Mouse (Mus musculus) heart, postnatal 0 days (tissue): Measurements from ENCODE around the gene Egfr. TPM values are rescaled to one million over a fixed set of nuclear protein-coding genes. Genes with fewer than 3 reads are reported as not detected.

Experiments used
- ATAC-seq: fragments of 200-750 bp; cut with Nextera tagmentation; 2 replicates; pipeline ENCODE4 v1.8.0; 2017; ENCODE audit warnings: low read depth, moderate number of reproducible peaks, moderate library complexity; ENCODE audit not compliant: insufficient read depth
- DNase-seq: peaks from one replicate; pipeline ENCODE4 v3.0.0-alpha.2; 2016; ENCODE audit warnings: low spot score
- H3K27ac ChIP-seq: fragments of 300-500 bp; sonication (generic); 2 replicates; pipeline ENCODE4 v1.5.1; 2014; ENCODE audit warnings: low read depth, mild to moderate bottlenecking
- H3K27me3 ChIP-seq: fragments of 300-500 bp; sonication (generic); 2 replicates; pipeline ENCODE4 v1.6.1; 2014; ENCODE audit warnings: low read length, mixed read lengths; ENCODE audit not compliant: control insufficient read depth, insufficient read depth
- H3K36me3 ChIP-seq: fragments of 300-500 bp; sonication (generic); replicated peaks from 2 replicates; pipeline ENCODE4 v1.6.1; 2014; ENCODE audit warnings: low read length, mixed read lengths; ENCODE audit not compliant: control insufficient read depth, insufficient read depth
- H3K4me1 ChIP-seq: fragments of 300-500 bp; sonication (generic); 2 replicates; pipeline ENCODE4 v1.6.1; 2014; ENCODE audit warnings: antibody characterized with exemption; ENCODE audit not compliant: control insufficient read depth, insufficient read depth
- H3K4me2 ChIP-seq: fragments of 300-500 bp; sonication (generic); 2 replicates; pipeline ENCODE4 v1.6.1; 2014; ENCODE audit warnings: low read depth, mild to moderate bottlenecking, low read length, moderate library complexity
- H3K4me3 ChIP-seq: fragments of 300-500 bp; sonication (generic); 2 replicates; pipeline ENCODE4 v1.5.1; 2014; ENCODE audit warnings: low read depth, low read length
- H3K9ac ChIP-seq: fragments of 300-500 bp; sonication (generic); replicated peaks from 2 replicates; pipeline ENCODE4 v1.6.1; 2014; ENCODE audit warnings: low read depth, low read length, mixed read lengths
- H3K9me3 ChIP-seq: fragments of 300-500 bp; sonication (generic); replicated peaks from 2 replicates; pipeline ENCODE4 v1.6.1; 2016; ENCODE audit warnings: low read length; ENCODE audit not compliant: control insufficient read depth
- CTCF ChIP-seq: IDR thresholded peaks from 2 replicates; pipeline ENCODE4 v1.5.1; 2016; ENCODE audit warnings: antibody characterized with exemption, control low read depth, low read depth
- EP300 ChIP-seq: IDR thresholded peaks from 2 replicates; pipeline ENCODE4 v1.6.1; 2016; ENCODE audit warnings: antibody characterized with exemption, low read depth
- WGBS: fragments of 180-500 bp; shearing (Covaris S2); extraction: QIAGEN DNeasy Blood & Tissue Kit; methylation state at CpG from one replicate; pipeline ENCODE4 v1.1.7; 2014; 5-methylcytosine and 5-hydroxymethylcytosine counted together
- polyA plus RNA-seq: library from polyadenylated mRNA; unstranded; fragments of >200 nt; fragmentation: Nextera tagmentation; extraction: Ambion mirVana; gene quantifications from 2 replicates; pipeline ENCODE4 v1.2.1, GENCODE M21; 2015
- total RNA-seq: library from RNA; depleted of rRNA; stranded (reverse); fragments of >200 nt; gene quantifications from 2 replicates; pipeline ENCODE4 v1.2.3, GENCODE M21; 2014; ENCODE audit warnings: low replicate concordance

Gene Egfr
- total and polyA plus RNA-seq, 2 experiments from 2014 or later = 1.2 to 2.5 TPM

DNA sequence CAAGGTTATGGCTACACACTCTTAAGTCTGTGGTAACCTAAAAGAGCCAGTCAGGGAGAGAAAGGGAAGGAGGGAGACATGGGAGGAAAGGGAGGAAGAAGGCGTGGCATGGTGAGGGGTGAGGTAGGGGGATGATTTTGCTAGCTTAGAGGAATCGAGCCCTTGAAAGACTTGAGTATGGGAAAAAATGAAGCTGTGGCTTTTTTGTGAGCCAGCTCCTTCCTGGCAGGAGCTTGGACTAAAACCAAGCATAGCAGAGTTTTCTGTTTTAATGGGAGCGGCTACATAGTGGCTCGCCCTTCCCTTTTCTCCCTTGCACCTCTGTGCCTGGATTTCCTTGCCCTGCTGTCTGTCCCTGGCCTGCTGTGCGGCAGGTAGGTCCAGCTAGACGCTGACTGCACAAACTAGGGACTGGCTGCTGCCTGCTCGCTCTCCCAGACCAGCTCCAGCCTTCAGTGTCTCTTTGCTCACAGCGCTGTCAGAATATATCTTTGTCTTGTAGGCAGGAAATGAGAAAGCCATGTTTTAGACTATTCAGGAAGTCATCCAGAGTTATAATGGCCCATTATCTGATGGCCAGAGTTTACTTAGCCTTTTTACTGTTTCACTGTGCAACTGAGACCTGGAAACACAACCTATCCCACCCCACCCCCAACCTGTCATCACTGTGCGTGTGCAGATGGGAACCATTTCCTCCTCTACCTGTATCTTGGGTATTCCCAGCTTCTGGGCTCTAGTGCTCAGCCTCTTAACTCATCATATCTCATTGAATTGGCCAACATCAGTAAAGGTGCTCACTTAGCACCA, 57.4 kb downstream of the Egfr start:
- Histone ChIP-seq H3K36me3 (no peaks in the 10 kb centered on the region), H3K27ac (peak overlapping the region; percentile 59; the same call in 1 of the 2 replicates), H3K27me3 (0 out of 2 replicates have a peak, but pooled peaks cover 6% of the 10 kb centered on the region), H3K9me3 (no peaks in the 10 kb centered on the region), H3K4me2 (no peak overlapping the region), H3K4me3 (no peak overlapping the region), H3K9ac (no peak overlapping the region), H3K4me1 (no peaks in the 10 kb centered on the region)
- no peak for DNase-seq
- no peak for ATAC-seq
- WGBS = 58% methylated on average over 9 of the region's 9 CpGs
- TF ChIP-seq EP300 (no peak), CTCF (no peak)

DNA sequence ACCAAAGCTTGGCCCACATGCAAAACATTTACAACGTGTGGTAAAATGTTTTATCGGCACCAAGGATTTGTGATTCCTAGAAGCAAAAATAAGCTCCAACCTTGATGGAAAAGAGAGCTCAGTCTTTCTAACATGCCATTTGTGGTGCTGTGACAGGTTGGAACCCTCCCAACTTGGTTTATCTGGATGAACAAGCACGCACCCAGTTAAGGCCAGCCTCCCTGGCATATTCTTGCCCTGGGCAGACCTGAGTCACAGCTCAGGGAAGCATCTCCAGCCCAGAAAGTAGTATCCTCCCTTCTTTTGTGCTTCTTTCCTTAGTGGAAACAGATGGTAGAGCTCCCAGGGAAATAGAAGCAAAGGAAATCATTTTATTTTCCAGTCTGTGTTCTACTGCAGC, 58.1 kb downstream of the Egfr start:
- no peak overlapping the region for H3K27ac ChIP-seq
- no peak overlapping the region for H3K4me2 ChIP-seq
- H3K4me1 ChIP-seq = no peaks in the 10 kb centered on the region
- H3K9me3 ChIP-seq = no peaks in the 10 kb centered on the region
- H3K36me3 ChIP-seq = no peaks in the 10 kb centered on the region
- DNase-seq (no peak), ATAC-seq (no peak)
- WGBS = 65% methylated on average over 3 of the region's 3 CpGs
- 0 out of 2 replicates have a peak, but pooled peaks cover 6% of the 10 kb centered on the region for H3K27me3 ChIP-seq
- H3K4me3 ChIP-seq = no peak overlapping the region
- TF ChIP-seq EP300 (no peak), CTCF (no peak)
- no peak overlapping the region for H3K9ac ChIP-seq

GRCm38 (mm10) chr11:16813298-16813697, 61.3 kb downstream of the Egfr start:
- H3K36me3 ChIP-seq = no peaks in the 10 kb centered on the region
- no peak overlapping the region for H3K4me2 ChIP-seq
- no peak overlapping the region for H3K27ac ChIP-seq
- no peak for DNase-seq
- H3K4me1 ChIP-seq = 0 out of 2 replicates have a peak, but pooled peaks cover 4% of the 10 kb centered on the region
- ATAC-seq = no peak
- H3K9me3 ChIP-seq = no peaks in the 10 kb centered on the region
- TF ChIP-seq EP300 (no peak), CTCF (no peak)
- H3K4me3 ChIP-seq = no peak overlapping the region
- H3K9ac ChIP-seq = no peak overlapping the region
- no peaks in the 10 kb centered on the region for H3K27me3 ChIP-seq

DNA sequence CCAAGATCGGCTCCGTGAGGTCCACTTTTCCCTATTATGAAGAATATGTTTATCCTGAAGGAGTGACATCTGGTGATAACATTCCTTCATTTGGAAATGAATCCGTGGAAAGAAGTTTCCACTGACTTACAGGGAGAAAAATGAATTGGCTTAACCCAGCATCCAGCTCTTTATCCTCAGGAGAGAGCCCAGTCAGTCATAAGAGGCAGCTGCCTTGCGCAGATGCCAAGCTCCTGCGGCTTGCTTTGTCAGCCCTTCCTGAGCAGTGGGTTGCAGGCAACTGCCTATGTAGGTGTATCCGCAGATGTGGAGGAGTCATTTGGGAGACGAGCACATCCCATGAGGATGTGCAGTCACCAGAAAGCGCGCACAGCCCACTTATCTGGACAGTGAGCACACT, 64.4 kb downstream of the Egfr start:
- H3K4me3 ChIP-seq = no peak overlapping the region
- no peak for DNase-seq
- H3K27me3 ChIP-seq = no peaks in the 10 kb centered on the region
- H3K36me3 ChIP-seq = no peaks in the 10 kb centered on the region
- H3K4me1 ChIP-seq = 0 out of 2 replicates have a peak, but pooled peaks cover 4% of the 10 kb centered on the region
- 73% methylated on average over 9 of the region's 9 CpGs for WGBS
- no peak overlapping the region for H3K4me2 ChIP-seq
- no peak overlapping the region for H3K9ac ChIP-seq
- H3K9me3 ChIP-seq = no peaks in the 10 kb centered on the region
- TF ChIP-seq EP300 (no peak), CTCF (no peak)
- ATAC-seq = no peak
- no peak overlapping the region; the same call in 1 of the 2 replicates for H3K27ac ChIP-seq

DNA sequence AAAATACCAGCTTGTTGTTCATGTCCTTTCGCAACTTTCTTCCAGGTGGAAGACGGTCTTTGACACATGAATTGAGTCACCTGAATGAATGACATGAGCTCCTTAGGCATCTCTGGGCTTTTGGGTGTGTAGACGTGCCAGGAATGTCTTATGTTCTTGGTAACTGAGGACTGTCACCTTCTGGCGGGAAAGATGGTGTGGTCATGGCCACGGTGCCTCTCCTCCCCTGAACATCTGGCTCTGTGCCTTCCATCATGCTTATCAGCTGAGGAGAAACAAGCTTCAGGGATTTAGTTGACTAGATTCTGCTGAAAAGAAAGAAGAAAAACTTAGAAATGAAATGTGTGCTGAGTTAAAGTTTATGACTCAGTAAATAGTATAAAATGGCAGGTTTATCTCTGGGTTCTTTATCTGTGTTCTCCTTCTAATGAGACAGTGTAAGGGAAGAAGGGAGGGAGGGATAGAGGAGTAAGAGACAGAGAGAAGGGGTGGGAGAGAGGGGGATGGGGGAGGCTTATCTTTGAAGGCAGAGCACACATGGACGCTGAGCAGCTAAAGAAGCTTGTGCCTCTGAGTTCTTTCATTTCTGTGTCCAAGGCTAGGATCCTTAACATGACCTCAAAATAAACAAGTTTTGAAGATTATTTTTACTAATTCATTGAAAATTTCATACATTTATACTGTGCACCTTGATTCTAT, 65.5 kb downstream of the Egfr start:
- Histone ChIP-seq H3K27me3 (no peaks in the 10 kb centered on the region), H3K9me3 (no peaks in the 10 kb centered on the region), H3K4me1 (0 out of 2 replicates have a peak, but pooled peaks cover 4% of the 10 kb centered on the region), H3K4me2 (no peak overlapping the region), H3K9ac (no peak overlapping the region), H3K36me3 (no peaks in the 10 kb centered on the region), H3K4me3 (no peak overlapping the region), H3K27ac (no peak overlapping the region)
- DNase-seq (no peak), ATAC-seq (no peak)
- TF ChIP-seq CTCF (no peak), EP300 (no peak)
- 55% methylated on average over 6 of the region's 6 CpGs for WGBS
